Mouse (Mus musculus): ENCODE measurements at regions not wholly inside any gene's neighbourhood (a gene's known extent, or its start where the extent isn't known, plus 50 kb on each side); places are given as distances from the start of the nearest gene placed in this dataset.

DNA sequence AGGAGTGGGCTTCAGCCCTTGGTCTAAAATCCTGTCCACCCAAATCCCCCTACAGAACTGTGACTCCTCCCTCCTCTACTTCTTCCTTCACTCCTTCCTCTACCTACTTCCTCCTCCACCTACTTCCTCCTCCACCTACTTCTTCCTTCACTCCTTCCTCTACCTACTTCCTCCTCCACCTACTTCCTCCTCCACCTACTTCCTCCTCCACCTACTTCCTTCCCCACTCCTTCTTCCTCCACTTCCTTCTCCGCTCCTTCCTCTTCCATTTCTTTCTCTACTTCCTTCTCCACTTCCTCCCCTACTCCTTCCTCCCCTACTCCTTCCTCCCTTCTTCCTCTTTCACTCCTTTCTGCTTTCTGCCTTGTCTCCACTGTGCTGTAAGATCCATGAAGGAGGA, 152.9 kb downstream of the Zfp36l2 start:
- Histone ChIP-seq H3K4me1 (ENCODE audit: control insufficient read depth, insufficient read depth, low read length) (peaks cover 8% of the 10 kb centered on the region; the same call in 1 of the 2 replicates), H3K4me3 (ENCODE audit: insufficient read depth, low read length) (no peak overlapping the region), H3K27ac (ENCODE audit: insufficient read depth, low read length) (no peak overlapping the region)
- TF ChIP-seq POLR2A (IDR thresholded peaks at IDR 0.05; ENCODE audit: low read depth, low read length) (no peak), CTCF (IDR thresholded peaks at IDR 0.05; ENCODE audit: borderline replicate concordance, insufficient read depth, low read length) (no peak)

DNA sequence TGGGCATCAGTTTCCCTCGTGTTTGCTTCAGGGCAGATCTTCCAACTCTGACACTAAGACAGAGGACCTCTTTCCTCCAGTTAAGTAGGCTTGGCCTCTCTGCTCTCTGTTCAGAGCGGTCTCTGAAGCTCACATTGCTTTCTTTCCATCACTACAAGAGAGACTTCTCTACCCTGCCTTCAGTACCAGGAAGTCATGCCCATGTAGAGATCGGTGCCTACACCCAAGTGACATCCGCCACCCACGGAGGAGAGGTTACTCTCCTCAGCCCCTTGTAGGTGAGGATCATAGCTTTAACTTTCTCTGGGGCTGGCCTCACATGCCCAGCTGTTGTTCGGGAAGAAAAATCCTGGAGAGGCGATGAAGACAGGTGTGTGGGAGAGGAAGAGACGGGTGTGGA, 155.3 kb downstream of the Zfp36l2 start:
- peak overlapping the region; percentile 22; the same call in 1 of the 2 replicates for H3K27ac ChIP-seq (ENCODE audit: insufficient read depth, low read length)
- no peak overlapping the region for H3K4me3 ChIP-seq (ENCODE audit: insufficient read depth, low read length)
- peaks cover 3% of the 10 kb centered on the region; the same call in 1 of the 2 replicates for H3K4me1 ChIP-seq (ENCODE audit: control insufficient read depth, insufficient read depth, low read length)
- TF ChIP-seq POLR2A (IDR thresholded peaks at IDR 0.05; ENCODE audit: low read depth, low read length) (no peak), CTCF (IDR thresholded peaks at IDR 0.05; ENCODE audit: borderline replicate concordance, insufficient read depth, low read length) (no peak)

DNA sequence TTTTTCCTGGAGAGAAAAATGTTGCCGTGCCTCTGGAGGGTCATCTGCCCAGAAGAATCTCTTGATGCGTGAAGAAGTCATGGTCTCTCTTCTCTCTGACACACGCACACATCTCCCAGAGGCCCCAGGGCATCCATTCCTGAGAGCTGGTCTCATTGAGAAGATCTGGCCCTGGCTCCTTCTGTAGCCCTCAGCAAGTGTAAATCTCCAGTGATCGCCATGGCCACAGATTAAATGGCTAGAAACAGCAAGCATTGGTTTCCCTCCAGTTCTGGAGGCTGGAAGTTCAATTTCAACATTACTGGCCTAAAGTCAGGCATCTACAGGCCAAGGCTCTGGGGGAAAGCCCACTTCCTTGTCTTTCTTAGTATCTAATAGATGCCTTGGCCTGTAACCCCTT, 155.9 kb downstream of the Zfp36l2 start:
- peak overlapping the region; percentile 22; the same call in 1 of the 2 replicates for H3K27ac ChIP-seq (ENCODE audit: insufficient read depth, low read length)
- H3K4me1 ChIP-seq (ENCODE audit: control insufficient read depth, insufficient read depth, low read length): peaks cover 6% of the 10 kb centered on the region; the same call in 1 of the 2 replicates
- TF ChIP-seq CTCF (IDR thresholded peaks at IDR 0.05; ENCODE audit: borderline replicate concordance, insufficient read depth, low read length) (no peak), POLR2A (IDR thresholded peaks at IDR 0.05; ENCODE audit: low read depth, low read length) (no peak)
- no peak overlapping the region for H3K4me3 ChIP-seq (ENCODE audit: insufficient read depth, low read length)

DNA sequence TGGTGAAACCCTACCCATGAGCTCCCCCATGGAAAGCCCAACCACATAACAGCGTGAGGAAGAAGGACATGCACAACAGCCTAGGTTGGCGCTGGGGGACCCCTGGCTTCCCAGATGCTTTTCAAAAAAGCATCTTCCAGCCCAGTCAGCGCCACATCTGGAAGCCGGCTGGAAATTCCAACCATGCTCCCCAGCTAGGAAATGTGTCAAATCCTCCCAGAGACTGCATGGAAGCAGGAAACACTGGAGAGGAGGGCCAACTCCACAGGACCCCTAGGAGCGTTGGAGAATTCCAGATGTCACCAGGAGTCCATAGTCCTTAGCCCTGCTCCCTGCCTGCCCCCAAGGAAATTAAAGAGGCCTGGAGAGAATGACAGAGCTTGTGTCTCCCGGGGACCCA, 156.4 kb downstream of the Zfp36l2 start:
- Histone ChIP-seq H3K4me1 (ENCODE audit: control insufficient read depth, insufficient read depth, low read length) (peaks cover 7% of the 10 kb centered on the region; the same call in 1 of the 2 replicates), H3K27ac (ENCODE audit: insufficient read depth, low read length) (peak overlapping the region; percentile 15), H3K4me3 (ENCODE audit: insufficient read depth, low read length) (no peak overlapping the region)
- TF ChIP-seq POLR2A (IDR thresholded peaks at IDR 0.05; ENCODE audit: low read depth, low read length): no peak
- no peak for TF ChIP-seq CTCF (IDR thresholded peaks at IDR 0.05; ENCODE audit: borderline replicate concordance, insufficient read depth, low read length)

DNA sequence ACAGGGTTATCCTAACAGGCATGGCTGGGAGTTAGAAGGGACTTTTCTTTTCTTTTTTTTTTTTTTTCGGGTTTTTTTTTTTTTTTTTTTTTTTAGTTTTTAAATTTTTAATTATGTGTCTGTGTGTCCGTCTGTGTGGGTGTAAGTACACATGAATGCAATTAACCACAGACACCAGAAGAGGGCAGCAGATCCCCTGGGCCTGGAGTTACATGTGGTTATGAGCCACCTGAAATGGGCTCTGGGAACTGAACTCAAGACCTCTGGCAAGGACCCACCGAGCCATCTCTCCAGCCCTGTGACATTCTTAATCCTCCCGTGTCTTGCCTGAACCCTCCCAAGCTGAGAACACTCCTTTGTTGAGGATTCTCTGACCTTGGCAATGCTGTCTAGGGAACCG, 157.0 kb downstream of the Zfp36l2 start:
- Histone ChIP-seq H3K4me3 (ENCODE audit: insufficient read depth, low read length) (no peak overlapping the region), H3K4me1 (ENCODE audit: control insufficient read depth, insufficient read depth, low read length) (peaks cover 8% of the 10 kb centered on the region; the same call in 1 of the 2 replicates), H3K27ac (ENCODE audit: insufficient read depth, low read length) (no peak overlapping the region)
- TF ChIP-seq POLR2A (IDR thresholded peaks at IDR 0.05; ENCODE audit: low read depth, low read length) (no peak), CTCF (IDR thresholded peaks at IDR 0.05; ENCODE audit: borderline replicate concordance, insufficient read depth, low read length) (no peak)

DNA sequence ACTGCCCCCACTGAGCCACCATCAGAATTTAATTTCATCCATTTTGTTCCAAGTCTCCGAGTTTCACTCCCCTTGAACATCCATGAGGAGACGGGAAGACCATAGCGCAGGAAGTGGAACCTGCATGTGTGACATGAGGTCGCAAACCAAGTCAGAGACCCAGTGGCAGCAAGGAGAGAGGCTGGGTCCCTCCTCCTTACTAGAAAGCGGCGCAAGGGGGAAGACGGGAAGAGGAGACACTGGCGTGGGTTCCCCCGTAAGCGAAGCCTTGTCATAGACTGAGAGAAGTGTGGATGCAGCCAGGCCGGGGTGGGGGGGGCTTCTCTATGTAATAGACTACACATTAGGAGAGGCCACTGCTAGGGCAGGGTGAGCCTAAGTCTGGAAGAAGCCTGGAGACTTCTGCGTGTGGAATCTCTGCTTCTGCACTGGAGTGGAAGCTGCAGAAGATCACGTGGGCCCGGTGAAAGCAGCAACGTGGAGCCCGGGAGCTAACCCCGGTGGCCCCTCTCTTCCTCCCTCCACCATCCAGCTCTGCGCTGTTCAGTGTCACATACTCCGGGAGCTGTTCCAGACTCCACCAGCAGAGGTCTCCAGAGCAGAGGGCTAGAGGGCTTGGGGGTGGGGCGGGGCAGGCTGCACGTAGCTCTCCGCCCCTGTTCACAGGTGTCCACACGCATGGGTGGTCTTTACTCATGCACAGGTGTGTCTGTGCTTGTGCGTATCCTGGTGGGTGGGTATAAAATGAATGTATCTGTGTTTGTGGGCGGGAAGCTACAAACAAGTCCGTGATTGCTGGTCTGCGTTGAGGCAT, 159.4 kb downstream of the Zfp36l2 start:
- H3K4me1 ChIP-seq (ENCODE audit: control insufficient read depth, insufficient read depth, low read length): peaks cover 8% of the 10 kb centered on the region; the same call in 1 of the 2 replicates
- H3K27ac ChIP-seq (ENCODE audit: insufficient read depth, low read length): no peak overlapping the region
- TF ChIP-seq CTCF (IDR thresholded peaks at IDR 0.05; ENCODE audit: borderline replicate concordance, insufficient read depth, low read length): peak; percentile 74
- no peak for TF ChIP-seq POLR2A (IDR thresholded peaks at IDR 0.05; ENCODE audit: low read depth, low read length)
- no peak overlapping the region for H3K4me3 ChIP-seq (ENCODE audit: insufficient read depth, low read length)

DNA sequence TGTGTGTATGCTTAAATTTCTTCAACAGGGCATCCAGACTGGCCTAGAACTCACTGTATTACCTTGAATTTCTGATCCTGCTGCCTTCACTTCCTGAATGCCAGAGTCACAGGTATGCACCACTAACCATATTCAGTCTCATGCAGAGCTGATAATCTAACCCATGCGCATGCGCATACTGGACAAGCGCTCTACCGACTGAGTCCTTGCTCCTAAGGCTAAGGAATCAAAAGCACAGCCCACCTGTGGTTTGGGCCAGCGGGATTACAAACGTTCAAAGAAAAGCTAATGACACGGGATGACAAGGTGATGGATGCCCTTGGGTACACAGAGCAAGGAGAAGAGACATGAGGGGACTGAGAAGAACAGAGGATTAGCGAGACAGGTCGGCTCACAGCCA, 160.5 kb downstream of the Zfp36l2 start:
- H3K4me3 ChIP-seq (ENCODE audit: insufficient read depth, low read length): no peak overlapping the region
- H3K27ac ChIP-seq (ENCODE audit: insufficient read depth, low read length): no peak overlapping the region
- H3K4me1 ChIP-seq (ENCODE audit: control insufficient read depth, insufficient read depth, low read length): peaks cover 8% of the 10 kb centered on the region; the same call in 1 of the 2 replicates
- TF ChIP-seq POLR2A (IDR thresholded peaks at IDR 0.05; ENCODE audit: low read depth, low read length) (no peak), CTCF (IDR thresholded peaks at IDR 0.05; ENCODE audit: borderline replicate concordance, insufficient read depth, low read length) (no peak)

DNA sequence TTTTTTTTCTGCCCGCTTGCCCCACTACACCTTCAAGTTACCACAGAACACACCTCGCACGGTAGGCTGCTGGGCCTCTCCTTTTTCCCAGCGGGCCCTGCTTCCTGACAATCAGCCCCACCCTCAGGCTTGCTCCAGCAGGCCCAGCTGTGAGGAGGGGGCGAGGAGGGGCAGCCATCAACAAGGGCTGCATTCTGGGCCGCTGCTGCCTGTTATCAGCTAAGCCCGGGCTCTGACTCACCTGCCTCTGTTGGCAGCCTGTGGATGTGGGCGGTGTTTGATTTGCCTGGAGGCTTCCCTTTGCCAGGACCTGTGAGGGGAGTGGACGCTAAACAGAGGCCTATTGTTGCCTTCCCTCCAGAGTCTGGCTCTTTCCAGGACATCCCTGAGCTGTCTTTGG, 161.6 kb downstream of the Zfp36l2 start:
- Histone ChIP-seq H3K4me1 (ENCODE audit: control insufficient read depth, insufficient read depth, low read length) (peaks cover 6% of the 10 kb centered on the region; the same call in 1 of the 2 replicates), H3K4me3 (ENCODE audit: insufficient read depth, low read length) (no peak overlapping the region), H3K27ac (ENCODE audit: insufficient read depth, low read length) (no peak overlapping the region)
- no peak for TF ChIP-seq POLR2A (IDR thresholded peaks at IDR 0.05; ENCODE audit: low read depth, low read length)
- no peak for TF ChIP-seq CTCF (IDR thresholded peaks at IDR 0.05; ENCODE audit: borderline replicate concordance, insufficient read depth, low read length)

DNA sequence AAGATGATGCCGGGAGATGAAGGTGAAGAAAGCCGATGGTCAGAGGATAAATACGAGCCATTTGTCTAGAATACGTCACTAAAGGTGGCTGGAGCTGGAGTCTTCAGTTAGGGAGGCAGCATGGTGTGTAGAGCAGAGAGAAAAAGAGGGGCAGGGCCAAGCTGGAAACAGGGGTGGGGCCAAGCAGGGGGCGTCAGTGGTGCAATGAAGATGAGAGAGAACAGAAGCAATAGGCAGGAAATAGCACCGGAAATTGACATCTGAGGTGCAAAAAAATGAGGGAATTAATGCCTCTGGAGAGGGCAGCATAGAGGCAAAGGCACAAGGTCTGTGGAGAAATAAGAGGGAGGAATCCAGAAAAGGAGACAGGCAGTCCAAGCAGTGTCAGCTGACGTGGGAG, 165.4 kb downstream of the Zfp36l2 start:
- Histone ChIP-seq H3K4me1 (ENCODE audit: control insufficient read depth, insufficient read depth, low read length) (peaks cover 6% of the 10 kb centered on the region; the same call in 1 of the 2 replicates), H3K4me3 (ENCODE audit: insufficient read depth, low read length) (no peak overlapping the region), H3K27ac (ENCODE audit: insufficient read depth, low read length) (no peak overlapping the region)
- TF ChIP-seq POLR2A (IDR thresholded peaks at IDR 0.05; ENCODE audit: low read depth, low read length) (no peak), CTCF (IDR thresholded peaks at IDR 0.05; ENCODE audit: borderline replicate concordance, insufficient read depth, low read length) (no peak)

DNA sequence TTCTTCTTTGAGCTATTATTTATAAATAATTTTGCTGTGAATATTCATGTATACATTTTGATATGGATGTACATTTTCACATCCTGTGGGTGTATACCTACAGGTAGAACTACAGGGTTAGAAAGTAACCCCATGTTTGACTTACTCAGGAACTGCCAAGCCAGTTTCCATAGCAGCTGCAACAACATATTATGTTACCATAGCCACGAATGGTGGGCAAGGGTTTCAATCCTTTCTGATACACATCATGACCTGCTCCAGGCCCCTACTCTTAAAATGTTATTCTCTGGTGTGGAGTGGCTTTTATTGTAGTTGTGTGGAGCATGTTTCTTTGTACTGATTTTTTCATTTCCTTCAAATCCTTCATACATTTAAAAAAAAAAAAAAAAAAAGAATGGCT, 168.9 kb downstream of the Zfp36l2 start:
- Histone ChIP-seq H3K27ac (ENCODE audit: insufficient read depth, low read length) (no peak overlapping the region), H3K4me3 (ENCODE audit: insufficient read depth, low read length) (no peak overlapping the region), H3K4me1 (ENCODE audit: control insufficient read depth, insufficient read depth, low read length) (no peaks in the 10 kb centered on the region)
- TF ChIP-seq CTCF (IDR thresholded peaks at IDR 0.05; ENCODE audit: borderline replicate concordance, insufficient read depth, low read length) (no peak), POLR2A (IDR thresholded peaks at IDR 0.05; ENCODE audit: low read depth, low read length) (no peak)

Data from embryonic fibroblast, embryonic 13.5 days (primary cell).